Mouse (Mus musculus) stomach, postnatal 0 days (tissue): ENCODE measurements around the gene Rpp38.

Experiments
- CTCF ChIP-seq: IDR thresholded peaks from 2 replicates; pipeline ENCODE4 v1.5.1; 2016; ENCODE audit warnings: antibody characterized with exemption, low read depth, mild to moderate bottlenecking, moderate library complexity
- EP300 ChIP-seq: optimal IDR thresholded peaks from 2 replicates; pipeline ENCODE3; 2016; ENCODE audit warnings: antibody characterized with exemption

GRCm38 (mm10) chr2:3327351-3327750 lies 5.1 kb downstream of the Rpp38 start:
- TF ChIP-seq EP300 (no peak), CTCF (peak; percentile 80)
